Mouse (Mus musculus): Measurements from ENCODE around the gene Epha3.

- TF ChIP-seq CTCF (IDR thresholded peaks at IDR 0.05; ENCODE audit: extremely low read depth, insufficient read depth, low read length) (no peak), POLR2A (IDR thresholded peaks at IDR 0.05; ENCODE audit: extremely low read depth, insufficient read depth, low read length) (no peak)
Observed at GRCm38 (mm10) chr16:63782101-63782500, 81.9 kb downstream of the Epha3 start.

Data from cortical plate, adult 2 months (tissue).